Mouse (Mus musculus): ENCODE results near the gene Batf3. TPM values are rescaled to one million over a fixed set of nuclear protein-coding genes. Genes with fewer than 3 reads are reported as not detected.

Gene Batf3
- polyA plus RNA-seq, 1 experiment from 2014 or later, result 2.8 TPM

DNA sequence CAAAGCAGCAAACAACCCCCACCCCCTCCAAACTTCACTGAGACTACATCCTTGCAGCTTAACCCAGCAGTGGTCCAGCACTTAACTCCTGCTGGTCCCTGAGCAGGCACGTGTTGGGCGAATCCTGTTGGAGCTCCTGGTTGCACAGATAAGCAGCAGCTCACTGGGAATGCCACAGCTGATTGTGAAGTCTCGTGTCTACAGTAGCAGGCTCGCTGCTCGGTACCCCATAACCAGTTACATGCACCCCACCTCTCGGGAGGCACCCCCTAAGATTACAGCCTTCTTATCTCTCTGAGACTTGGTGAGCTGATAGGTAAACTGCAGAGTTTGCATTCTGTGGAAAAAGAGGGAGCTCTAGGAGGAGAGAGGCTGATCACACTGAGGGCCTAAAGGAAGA is 8.3 kb upstream of the Batf3 start:
- H3K27ac ChIP-seq, result no peak overlapping the region
- 0 out of 2 replicates have a peak, but pooled peaks cover 3% of the 10 kb centered on the region for H3K36me3 ChIP-seq
- no peak overlapping the region for H3K9ac ChIP-seq
- WGBS, result 74% methylated on average over 6 of the region's 6 CpGs
- no peak overlapping the region for H3K4me3 ChIP-seq
- ATAC-seq (ENCODE audit: low FRiP score), result no peak
- no peaks in the 10 kb centered on the region for H3K27me3 ChIP-seq
- H3K4me2 ChIP-seq (replicated peaks), result no peak overlapping the region
- no peaks in the 10 kb centered on the region for H3K9me3 ChIP-seq (replicated peaks)
- no peaks in the 10 kb centered on the region for H3K4me1 ChIP-seq

DNA sequence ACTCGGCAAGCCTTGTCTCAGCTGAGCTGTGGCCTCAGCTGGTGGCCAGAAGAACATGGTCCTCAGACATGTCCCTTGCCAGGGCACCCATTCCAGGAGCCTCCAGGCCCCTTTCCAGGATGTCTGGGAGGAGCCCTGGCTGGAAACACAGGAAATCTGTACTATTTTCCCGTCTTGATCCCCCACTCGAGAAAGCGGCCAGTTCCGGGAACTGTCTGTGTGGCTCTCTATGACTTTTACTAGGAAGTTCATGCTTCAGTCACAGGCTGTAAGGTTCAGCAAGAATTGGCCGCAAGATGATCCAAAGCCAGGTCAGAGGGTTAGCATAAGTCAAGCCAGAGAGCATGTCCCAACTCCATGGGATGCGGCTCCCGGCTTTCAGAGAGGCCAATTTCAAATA is 5.6 kb upstream of the Batf3 start:
- 82% methylated on average over 8 of the region's 8 CpGs for WGBS
- peaks cover 9% of the 10 kb centered on the region; the same call in 1 of the 2 replicates for H3K27me3 ChIP-seq
- H3K4me3 ChIP-seq, result no peak overlapping the region
- no peak overlapping the region for H3K4me2 ChIP-seq (replicated peaks)
- no peaks in the 10 kb centered on the region for H3K4me1 ChIP-seq
- no peak overlapping the region for H3K9ac ChIP-seq
- ATAC-seq (ENCODE audit: low FRiP score), result no peak
- no peak overlapping the region for H3K27ac ChIP-seq
- no peaks in the 10 kb centered on the region for H3K9me3 ChIP-seq (replicated peaks)
- no peaks in the 10 kb centered on the region for H3K36me3 ChIP-seq

DNA sequence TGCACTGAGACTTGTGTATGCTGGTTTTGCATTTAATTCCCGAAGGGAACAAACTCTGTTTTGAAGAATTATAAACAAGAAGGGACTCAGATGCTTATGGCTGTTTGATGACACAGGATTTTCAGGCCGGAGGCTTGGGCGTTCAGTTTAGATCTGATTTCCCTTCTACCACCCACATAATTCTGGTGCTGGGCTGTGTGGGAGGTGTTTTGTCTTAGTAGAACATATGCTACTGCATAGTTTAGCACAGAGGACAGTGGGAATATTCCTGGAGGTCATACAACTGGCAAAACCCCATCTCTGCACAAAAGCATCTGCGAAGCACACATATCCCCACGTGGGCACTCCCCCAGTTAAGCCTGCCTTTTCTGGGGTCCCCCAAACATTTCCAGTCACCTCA is 4.1 kb upstream of the Batf3 start:
- H3K9me3 ChIP-seq (replicated peaks), result no peaks in the 10 kb centered on the region
- no peaks in the 10 kb centered on the region for H3K36me3 ChIP-seq
- no peak overlapping the region for H3K27ac ChIP-seq
- H3K9ac ChIP-seq, result no peak overlapping the region
- no peak overlapping the region for H3K4me3 ChIP-seq
- peaks cover 10% of the 10 kb centered on the region for H3K4me1 ChIP-seq
- peaks cover 20% of the 10 kb centered on the region for H3K27me3 ChIP-seq
- ATAC-seq (ENCODE audit: low FRiP score), result no peak
- WGBS, result 77% methylated on average over 5 of the region's 5 CpGs
- no peak overlapping the region for H3K4me2 ChIP-seq (replicated peaks)

DNA sequence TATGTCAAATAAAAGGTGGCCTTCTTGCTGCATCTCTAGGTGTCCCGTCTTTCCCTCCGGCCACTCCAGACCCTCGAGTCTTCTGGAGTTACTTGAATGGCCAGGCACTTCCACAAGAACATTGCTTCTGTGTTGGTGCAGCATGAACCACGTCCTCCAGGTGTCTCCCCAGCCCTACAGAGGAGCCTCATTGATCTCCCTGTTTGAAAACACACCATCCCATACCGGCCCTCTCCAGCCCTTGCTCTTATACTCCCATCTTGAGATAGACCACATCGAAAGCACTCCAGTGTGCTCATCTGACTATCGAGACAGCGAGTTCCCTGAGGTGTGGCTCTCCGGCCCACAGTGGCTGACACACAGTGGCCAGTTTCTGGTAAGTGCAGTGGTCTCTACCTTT is 2.6 kb upstream of the Batf3 start:
- Histone ChIP-seq H3K36me3 (no peaks in the 10 kb centered on the region), H3K4me1 (peaks cover 12% of the 10 kb centered on the region), H3K4me3 (no peak overlapping the region), H3K9me3 (replicated peaks) (no peaks in the 10 kb centered on the region), H3K27ac (no peak overlapping the region), H3K9ac (no peak overlapping the region), H3K4me2 (replicated peaks) (no peak overlapping the region), H3K27me3 (peaks cover 34% of the 10 kb centered on the region)
- whole genome bisulfite sequencing, result 73% methylated on average over 9 of the region's 9 CpGs
- ATAC-seq (ENCODE audit: low FRiP score), result no peak

DNA sequence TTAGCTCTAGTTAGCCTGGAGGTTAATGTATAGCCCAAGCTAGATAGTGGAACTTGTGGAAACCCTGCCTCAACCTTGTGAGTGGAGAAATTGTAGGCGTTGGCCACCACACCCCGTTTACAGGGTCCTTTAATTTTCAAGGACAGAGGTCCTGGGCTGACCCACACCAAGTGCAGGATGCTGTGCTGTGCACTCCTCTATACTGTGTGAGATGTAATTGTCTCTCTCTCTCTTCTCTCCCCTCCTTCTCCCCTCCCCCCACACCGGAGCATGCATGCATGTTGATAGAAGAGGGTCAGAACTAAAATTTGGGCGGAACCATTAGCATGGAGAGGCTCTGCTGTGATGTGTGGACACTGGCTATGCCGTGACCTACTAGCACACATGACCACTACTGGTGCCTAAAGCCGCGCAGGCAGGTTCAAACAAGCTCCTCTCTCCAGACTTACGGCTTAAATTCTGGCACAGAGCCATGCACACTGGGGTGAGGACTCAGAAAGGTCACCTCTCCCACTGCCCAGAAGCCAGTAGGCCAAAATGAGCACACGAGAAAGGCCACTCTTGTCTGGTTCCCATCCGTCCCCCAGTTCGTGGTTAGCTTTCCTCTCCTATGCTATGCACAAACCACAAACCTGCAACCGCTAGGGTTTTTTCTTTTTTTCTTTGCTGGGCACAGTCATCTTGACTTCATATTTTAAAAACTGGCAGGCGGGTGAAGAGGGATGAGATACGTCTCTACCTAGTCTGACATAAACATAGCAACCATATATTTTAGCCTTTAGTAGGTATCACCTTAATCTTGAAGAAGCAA is 571 bp upstream of the Batf3 start:
- 55% methylated on average over 14 of the region's 14 CpGs for WGBS
- H3K9ac ChIP-seq, result peak overlapping the region; percentile 61
- H3K4me2 ChIP-seq (replicated peaks), result peak overlapping the region; percentile 96
- peaks cover 41% of the 10 kb centered on the region for H3K27me3 ChIP-seq
- no peaks in the 10 kb centered on the region for H3K36me3 ChIP-seq
- no peaks in the 10 kb centered on the region for H3K9me3 ChIP-seq (replicated peaks)
- H3K4me1 ChIP-seq, result peaks cover 12% of the 10 kb centered on the region
- no peak overlapping the region for H3K27ac ChIP-seq
- ATAC-seq (ENCODE audit: low FRiP score), result no peak
- peak overlapping the region; percentile 55 for H3K4me3 ChIP-seq

DNA sequence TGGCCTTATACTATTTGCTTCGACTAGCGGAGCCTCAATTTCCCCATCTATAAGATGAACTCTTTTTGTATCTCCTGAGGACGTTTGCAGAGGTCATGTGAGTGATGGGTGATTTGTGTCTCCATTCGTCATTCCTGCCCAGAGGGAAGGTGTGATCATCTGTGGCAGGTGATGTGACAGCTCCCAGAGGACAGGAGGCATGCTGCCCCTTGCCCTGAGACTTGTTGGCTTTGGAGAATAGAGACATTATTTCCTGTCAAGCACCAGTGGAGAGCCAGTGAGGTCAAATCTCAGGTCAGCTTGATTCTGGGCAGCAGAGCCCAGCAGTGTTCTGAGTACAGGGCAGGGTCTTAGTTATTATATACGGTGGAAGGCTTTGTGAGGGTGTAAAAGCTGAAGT is 1.5 kb downstream of the Batf3 start:
- peaks cover 12% of the 10 kb centered on the region for H3K4me1 ChIP-seq
- H3K4me3 ChIP-seq, result no peak overlapping the region
- ATAC-seq (ENCODE audit: low FRiP score), result no peak
- no peak overlapping the region for H3K27ac ChIP-seq
- no peaks in the 10 kb centered on the region for H3K9me3 ChIP-seq (replicated peaks)
- peaks cover 41% of the 10 kb centered on the region for H3K27me3 ChIP-seq
- 36% methylated on average over 5 of the region's 5 CpGs for WGBS
- H3K4me2 ChIP-seq (replicated peaks), result no peak overlapping the region; the same call in 1 of the 2 replicates
- no peak overlapping the region for H3K9ac ChIP-seq
- no peaks in the 10 kb centered on the region for H3K36me3 ChIP-seq

DNA sequence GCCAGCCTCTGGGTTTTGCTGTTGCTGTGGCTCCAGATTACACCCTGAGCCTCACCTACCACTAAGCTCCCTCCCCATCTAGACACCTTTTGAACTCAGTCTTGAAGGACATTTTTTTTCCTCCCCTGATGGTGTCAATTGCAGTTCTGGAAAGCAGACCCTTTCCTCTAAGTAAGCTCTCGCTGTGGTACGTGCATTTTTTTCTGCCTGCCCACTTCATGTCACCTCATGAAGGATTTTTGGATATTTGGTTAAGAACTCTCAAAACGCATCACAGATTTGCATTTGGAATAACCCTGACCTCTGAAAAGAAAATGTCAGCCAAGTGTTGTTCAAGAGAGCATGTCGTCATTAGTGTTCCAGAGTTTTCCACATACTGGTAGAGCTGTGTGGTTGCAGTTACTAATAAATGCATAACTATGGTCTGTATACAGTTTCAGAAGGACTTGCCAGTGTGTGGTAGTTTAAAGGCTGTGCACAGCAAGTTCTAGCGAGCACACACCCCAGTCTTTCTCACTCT is 2.2 kb downstream of the Batf3 start:
- no peak for ATAC-seq (ENCODE audit: low FRiP score)
- H3K27me3 ChIP-seq, result peaks cover 41% of the 10 kb centered on the region
- 71% methylated on average over 5 of the region's 5 CpGs for WGBS

DNA sequence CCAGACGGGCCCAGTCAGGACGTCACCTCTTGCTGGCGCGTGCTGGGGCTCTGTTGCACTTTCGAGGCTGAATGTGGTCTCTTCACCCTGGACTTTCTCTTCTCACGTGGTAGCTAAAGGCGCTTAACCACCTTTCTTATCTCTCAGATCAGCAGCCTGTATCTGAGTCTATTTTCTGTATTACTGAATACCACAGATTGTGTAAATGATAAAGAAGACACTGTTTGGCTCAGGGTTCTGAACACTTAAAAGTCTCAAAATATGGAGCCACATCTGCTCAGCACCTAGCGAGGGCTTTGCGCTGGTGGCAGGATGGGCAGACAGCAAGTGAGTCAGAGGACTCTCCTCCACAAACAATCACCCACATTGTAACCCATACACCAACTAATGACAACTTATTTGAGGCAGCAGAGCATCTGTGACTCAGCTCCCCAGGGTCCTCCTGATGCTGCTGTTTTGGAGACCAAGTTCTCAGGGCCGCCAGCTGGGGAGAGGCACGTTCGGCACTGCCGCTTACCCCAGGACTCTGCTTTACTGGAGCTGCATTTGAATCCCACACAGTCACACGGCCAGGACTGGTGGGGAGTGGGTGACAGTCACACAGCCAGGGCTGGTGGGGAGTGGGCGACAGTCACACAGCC is 5.2 kb downstream of the Batf3 start:
- Histone ChIP-seq H3K36me3 (no peaks in the 10 kb centered on the region), H3K27me3 (peaks cover 28% of the 10 kb centered on the region), H3K4me1 (peaks cover 6% of the 10 kb centered on the region), H3K4me2 (replicated peaks) (no peak overlapping the region), H3K27ac (no peak overlapping the region), H3K4me3 (no peak overlapping the region), H3K9ac (no peak overlapping the region), H3K9me3 (replicated peaks) (no peaks in the 10 kb centered on the region)
- ATAC-seq (ENCODE audit: low FRiP score), result no peak
- 79% methylated on average over 15 of the region's 15 CpGs for WGBS

More for the DNA sequence above, 2.2 kb downstream of the Batf3 start:
- Histone ChIP-seq H3K9ac (no peak overlapping the region), H3K9me3 (replicated peaks) (no peaks in the 10 kb centered on the region), H3K4me3 (no peak overlapping the region), H3K27ac (no peak overlapping the region), H3K4me1 (peaks cover 12% of the 10 kb centered on the region), H3K4me2 (replicated peaks) (no peak overlapping the region), H3K36me3 (no peaks in the 10 kb centered on the region)

DNA sequence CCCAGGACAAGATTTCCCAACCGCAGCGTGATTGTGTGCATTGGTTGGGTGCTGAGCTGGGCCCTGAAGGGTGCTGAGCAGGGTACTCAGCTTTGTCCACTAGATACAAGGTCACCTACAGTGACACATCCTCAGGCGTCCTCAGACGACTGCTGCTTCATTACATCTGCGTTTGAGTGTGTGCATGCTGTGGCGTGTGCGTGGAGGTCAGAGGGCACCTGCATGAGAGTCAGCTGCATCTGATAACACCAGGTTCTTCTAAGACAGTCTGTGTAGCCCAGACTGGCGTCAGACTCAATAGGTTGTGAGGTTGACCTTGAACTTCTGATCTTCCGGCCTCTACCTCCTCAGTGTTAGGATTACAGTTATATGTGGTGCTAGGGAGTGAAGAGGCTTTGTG is 7.6 kb downstream of the Batf3 start:
- Histone ChIP-seq H3K36me3 (no peaks in the 10 kb centered on the region), H3K4me2 (replicated peaks) (no peak overlapping the region), H3K27me3 (0 out of 2 replicates have a peak, but pooled peaks cover 5% of the 10 kb centered on the region), H3K4me1 (no peaks in the 10 kb centered on the region), H3K9ac (no peak overlapping the region), H3K27ac (no peak overlapping the region), H3K9me3 (replicated peaks) (no peaks in the 10 kb centered on the region), H3K4me3 (no peak overlapping the region)
- WGBS, result 85% methylated on average over 9 of the region's 9 CpGs
- ATAC-seq (ENCODE audit: low FRiP score), result no peak

DNA sequence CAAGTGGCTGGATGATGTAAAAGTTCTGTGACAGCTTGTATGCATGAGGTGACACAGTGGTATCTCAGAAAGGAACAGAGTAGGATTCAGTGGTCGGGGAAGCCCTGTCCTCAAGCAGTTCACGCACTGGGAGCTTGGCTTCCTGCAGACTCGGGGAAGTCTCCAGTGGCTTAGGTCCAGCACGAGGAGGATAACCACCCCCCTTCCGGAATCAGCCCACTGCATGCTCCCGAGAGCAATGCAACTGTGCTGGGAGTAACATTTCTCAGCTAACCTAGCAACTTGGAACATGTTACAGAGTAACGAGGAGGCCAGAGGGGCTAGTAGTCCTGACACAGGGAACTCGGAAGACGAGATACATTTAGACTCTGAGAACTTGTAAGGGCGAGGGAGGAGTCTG is 9.7 kb downstream of the Batf3 start:
- no peak overlapping the region for H3K4me2 ChIP-seq (replicated peaks)
- no peak overlapping the region for H3K9ac ChIP-seq
- no peaks in the 10 kb centered on the region for H3K9me3 ChIP-seq (replicated peaks)
- H3K4me1 ChIP-seq, result peaks cover 6% of the 10 kb centered on the region; the same call in 1 of the 2 replicates
- no peak overlapping the region for H3K27ac ChIP-seq
- ATAC-seq (ENCODE audit: low FRiP score), result no peak
- no peak overlapping the region for H3K4me3 ChIP-seq
- no peaks in the 10 kb centered on the region for H3K36me3 ChIP-seq
- H3K27me3 ChIP-seq, result no peaks in the 10 kb centered on the region
- WGBS, result 78% methylated on average over 10 of the region's 10 CpGs

DNA sequence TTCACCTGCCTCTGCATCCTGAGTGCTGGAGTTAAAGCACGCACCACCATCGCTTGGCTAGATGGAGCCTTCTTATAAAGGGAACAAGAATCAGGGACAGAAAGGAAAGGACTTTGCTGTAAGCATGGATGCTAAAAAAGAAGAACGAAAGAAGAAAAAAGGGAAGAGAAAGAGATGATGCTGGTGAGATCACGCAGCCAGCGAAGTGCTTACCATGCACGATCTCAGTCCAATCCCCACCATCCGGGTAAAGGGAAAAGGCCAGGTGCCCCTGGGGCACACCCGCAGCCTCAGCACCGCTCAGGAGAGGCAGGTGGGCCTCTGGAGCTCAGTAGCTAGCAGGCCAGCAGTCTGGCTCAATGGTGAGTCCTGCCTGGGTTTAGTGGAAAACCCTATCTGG is 12.3 kb downstream of the Batf3 start:
- no peak overlapping the region for H3K27ac ChIP-seq
- WGBS, result 87% methylated on average over 9 of the region's 9 CpGs
- ATAC-seq (ENCODE audit: low FRiP score), result no peak
- no peak overlapping the region for H3K4me3 ChIP-seq
- H3K9me3 ChIP-seq (replicated peaks), result no peaks in the 10 kb centered on the region
- H3K27me3 ChIP-seq, result no peaks in the 10 kb centered on the region
- no peak overlapping the region for H3K9ac ChIP-seq
- H3K4me1 ChIP-seq, result peaks cover 6% of the 10 kb centered on the region; the same call in 1 of the 2 replicates
- no peaks in the 10 kb centered on the region for H3K36me3 ChIP-seq
- H3K4me2 ChIP-seq (replicated peaks), result no peak overlapping the region

DNA sequence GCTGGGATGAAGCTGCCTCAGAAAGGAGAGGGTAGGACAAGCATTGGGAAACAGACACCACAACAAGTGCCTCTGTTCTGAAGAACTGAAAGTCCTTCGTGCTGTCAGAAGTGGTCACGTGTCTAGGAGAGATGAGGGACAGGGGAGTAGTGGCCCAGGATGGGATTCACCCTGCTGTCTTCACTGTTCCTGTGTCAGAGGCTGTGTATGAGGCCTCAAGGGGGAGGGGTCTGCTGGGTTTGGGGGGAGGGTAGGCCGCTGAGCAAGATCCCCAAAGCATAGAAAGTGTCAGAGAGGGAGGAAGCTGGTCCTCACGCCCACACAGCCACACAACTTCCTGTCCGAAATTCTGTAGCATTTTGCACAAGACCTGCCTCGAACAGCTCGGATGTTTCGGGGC is 13.5 kb downstream of the Batf3 start:
- Histone ChIP-seq H3K9ac (no peak overlapping the region), H3K9me3 (replicated peaks) (no peaks in the 10 kb centered on the region), H3K27me3 (no peaks in the 10 kb centered on the region), H3K36me3 (no peaks in the 10 kb centered on the region), H3K4me3 (no peak overlapping the region), H3K27ac (no peak overlapping the region), H3K4me2 (replicated peaks) (no peak overlapping the region), H3K4me1 (peaks cover 6% of the 10 kb centered on the region; the same call in 1 of the 2 replicates)
- ATAC-seq (ENCODE audit: low FRiP score), result no peak
- 50% methylated on average over 8 of the region's 8 CpGs for WGBS
